Mouse (Mus musculus) cerebellum, adult 9-11 months (tissue): ENCODE measurements around the gene Drc1.

Experiments
- DNase-seq: peaks from one replicate; pipeline ENCODE4 v3.0.0; 2022

Gene Drc1

GRCm38 (mm10) chr5:30287106-30287882 lies 6.1 kb downstream of the Drc1 start:
- no peak for DNase-seq

- DNase-seq = peak; percentile 89
Measured at GRCm38 (mm10) chr5:30340815-30341214, 59.6 kb downstream of the Drc1 start.

GRCm38 (mm10) chr5:30341601-30342365 lies 60.6 kb downstream of the Drc1 start:
- DNase-seq = no peak

GRCm38 (mm10) chr5:30342601-30343015 lies 61.4 kb downstream of the Drc1 start:
- peak; percentile 44 for DNase-seq

- DNase-seq = peak; percentile 70
Measured at GRCm38 (mm10) chr5:30343107-30343506, 61.9 kb downstream of the Drc1 start.

- no peak for DNase-seq
Measured at GRCm38 (mm10) chr5:30343886-30344285, 62.7 kb downstream of the Drc1 start.

- DNase-seq = no peak
Measured at GRCm38 (mm10) chr5:30353605-30354004, 72.4 kb downstream of the Drc1 start.

GRCm38 (mm10) chr5:30355114-30355513 lies 73.9 kb downstream of the Drc1 start:
- DNase-seq = no peak

GRCm38 (mm10) chr5:30355559-30356159 lies 74.5 kb downstream of the Drc1 start:
- DNase-seq = no peak

- no peak for DNase-seq
Measured at GRCm38 (mm10) chr5:30356647-30357046, 75.5 kb downstream of the Drc1 start.

- DNase-seq = no peak
Measured at GRCm38 (mm10) chr5:30358436-30359099, 77.4 kb downstream of the Drc1 start.

GRCm38 (mm10) chr5:30367405-30367804 lies 86.2 kb downstream of the Drc1 start:
- DNase-seq = no peak

GRCm38 (mm10) chr5:30369426-30369825 lies 88.2 kb downstream of the Drc1 start:
- DNase-seq = no peak

GRCm38 (mm10) chr5:30382876-30383275 lies 101.7 kb downstream of the Drc1 start:
- DNase-seq = no peak

- DNase-seq = no peak
Measured at GRCm38 (mm10) chr5:30387726-30388125, 106.5 kb downstream of the Drc1 start.

GRCm38 (mm10) chr5:30389836-30390235 lies 108.6 kb downstream of the Drc1 start:
- no peak for DNase-seq

- peak; percentile 48 for DNase-seq
Measured at GRCm38 (mm10) chr5:30391473-30391872, 110.3 kb downstream of the Drc1 start.

- peak; percentile 35 for DNase-seq
Measured at GRCm38 (mm10) chr5:30400521-30400920, 119.3 kb downstream of the Drc1 start.

- DNase-seq = no peak
Measured at GRCm38 (mm10) chr5:30401165-30401564, 120.0 kb downstream of the Drc1 start.

GRCm38 (mm10) chr5:30406876-30407275 lies 125.7 kb downstream of the Drc1 start:
- DNase-seq = no peak

- DNase-seq = no peak
Measured at GRCm38 (mm10) chr5:30411524-30411923, 130.3 kb downstream of the Drc1 start.

GRCm38 (mm10) chr5:30415381-30415780 lies 134.2 kb downstream of the Drc1 start:
- DNase-seq = no peak

GRCm38 (mm10) chr5:30415876-30416275 lies 134.7 kb downstream of the Drc1 start:
- peak; percentile 50 for DNase-seq
